Mouse (Mus musculus) heart, postnatal 0 days (tissue): ENCODE measurements around the gene Med22. TPM values are rescaled to one million over a fixed set of nuclear protein-coding genes. Genes with fewer than 3 reads are reported as not detected.

ENCODE experiments used
- ATAC-seq: fragments of 200-750 bp; cut with Nextera tagmentation; 2 replicates; pipeline ENCODE4 v1.8.0; 2017; ENCODE audit warnings: low read depth, moderate number of reproducible peaks, moderate library complexity; ENCODE audit not compliant: insufficient read depth
- DNase-seq: peaks from one replicate; pipeline ENCODE4 v3.0.0-alpha.2; 2016; ENCODE audit warnings: low spot score
- H3K27ac ChIP-seq: fragments of 300-500 bp; sonication (generic); 2 replicates; pipeline ENCODE4 v1.5.1; 2014; ENCODE audit warnings: low read depth, mild to moderate bottlenecking
- H3K27me3 ChIP-seq: fragments of 300-500 bp; sonication (generic); 2 replicates; pipeline ENCODE4 v1.6.1; 2014; ENCODE audit warnings: low read length, mixed read lengths; ENCODE audit not compliant: control insufficient read depth, insufficient read depth
- H3K36me3 ChIP-seq: fragments of 300-500 bp; sonication (generic); replicated peaks from 2 replicates; pipeline ENCODE4 v1.6.1; 2014; ENCODE audit warnings: low read length, mixed read lengths; ENCODE audit not compliant: control insufficient read depth, insufficient read depth
- H3K4me1 ChIP-seq: fragments of 300-500 bp; sonication (generic); 2 replicates; pipeline ENCODE4 v1.6.1; 2014; ENCODE audit warnings: antibody characterized with exemption; ENCODE audit not compliant: control insufficient read depth, insufficient read depth
- H3K4me2 ChIP-seq: fragments of 300-500 bp; sonication (generic); 2 replicates; pipeline ENCODE4 v1.6.1; 2014; ENCODE audit warnings: low read depth, mild to moderate bottlenecking, low read length, moderate library complexity
- H3K4me3 ChIP-seq: fragments of 300-500 bp; sonication (generic); 2 replicates; pipeline ENCODE4 v1.5.1; 2014; ENCODE audit warnings: low read depth, low read length
- H3K9ac ChIP-seq: fragments of 300-500 bp; sonication (generic); replicated peaks from 2 replicates; pipeline ENCODE4 v1.6.1; 2014; ENCODE audit warnings: low read depth, low read length, mixed read lengths
- H3K9me3 ChIP-seq: fragments of 300-500 bp; sonication (generic); replicated peaks from 2 replicates; pipeline ENCODE4 v1.6.1; 2016; ENCODE audit warnings: low read length; ENCODE audit not compliant: control insufficient read depth
- CTCF ChIP-seq: IDR thresholded peaks from 2 replicates; pipeline ENCODE4 v1.5.1; 2016; ENCODE audit warnings: antibody characterized with exemption, control low read depth, low read depth
- EP300 ChIP-seq: IDR thresholded peaks from 2 replicates; pipeline ENCODE4 v1.6.1; 2016; ENCODE audit warnings: antibody characterized with exemption, low read depth
- WGBS: fragments of 180-500 bp; shearing (Covaris S2); extraction: QIAGEN DNeasy Blood & Tissue Kit; methylation state at CpG from one replicate; pipeline ENCODE4 v1.1.7; 2014; 5-methylcytosine and 5-hydroxymethylcytosine counted together
- polyA plus RNA-seq: library from polyadenylated mRNA; unstranded; fragments of >200 nt; fragmentation: Nextera tagmentation; extraction: Ambion mirVana; gene quantifications from 2 replicates; pipeline ENCODE4 v1.2.1, GENCODE M21; 2015
- total RNA-seq: library from RNA; depleted of rRNA; stranded (reverse); fragments of >200 nt; gene quantifications from 2 replicates; pipeline ENCODE4 v1.2.3, GENCODE M21; 2014; ENCODE audit warnings: low replicate concordance; rRNA removed

The Med22 gene
- total RNA-seq (35.2 and 55.0 TPM in 2 replicates), polyA plus RNA-seq (38.0 and 38.4 TPM in 2 replicates)

DNA sequence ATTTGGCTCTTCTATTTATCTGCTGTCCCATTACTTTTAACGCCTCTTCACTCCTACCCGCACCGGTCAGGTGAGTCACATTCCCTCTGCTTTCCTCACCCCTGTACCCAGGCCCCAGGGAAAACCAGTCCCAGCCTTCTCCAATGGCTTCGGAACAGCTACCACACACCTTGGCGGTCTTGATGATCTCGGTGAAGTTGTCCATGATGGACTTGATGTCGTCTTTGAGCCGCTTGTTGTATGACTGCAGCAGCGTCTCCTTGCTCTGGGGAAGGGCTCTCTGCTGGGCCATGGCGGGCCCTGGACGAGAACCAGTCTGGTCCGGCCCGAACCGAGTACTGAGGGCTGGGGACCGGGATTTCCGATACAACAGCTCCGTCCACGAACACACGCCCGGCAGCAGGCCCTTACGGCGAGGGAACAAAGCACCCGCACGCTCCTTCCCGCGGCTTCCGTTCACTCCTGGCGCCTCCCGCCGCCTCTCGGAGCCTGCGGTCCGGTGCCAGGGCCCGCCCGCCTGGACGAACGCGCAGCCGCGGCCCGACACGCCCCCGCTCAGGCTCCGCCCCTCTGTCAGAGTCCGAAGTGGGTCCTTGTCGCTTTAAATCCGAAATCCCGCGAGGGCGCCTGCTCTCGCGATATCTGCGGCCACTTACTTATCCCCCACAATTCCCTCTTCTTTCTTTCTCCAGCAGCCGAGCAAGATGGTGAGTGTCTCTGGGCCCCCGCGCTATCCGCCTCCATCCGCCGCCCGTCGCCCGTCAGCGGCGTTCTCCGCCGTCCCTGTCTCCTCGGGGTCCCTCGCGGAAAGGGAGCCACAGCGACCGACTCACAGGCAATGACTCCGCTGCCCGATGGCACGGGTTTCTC, at the start of gene Med22, which contains the start of gene Rpl7a:
Gene Med22 (minus strand): TSS at position 554 of the 870 bp plus-strand sequence.
Gene Rpl7a (plus strand): TSS at position 641 of the 870 bp plus-strand sequence.
- Histone ChIP-seq H3K36me3 (peaks cover 56% of the 10 kb centered on the region), H3K4me1 (peaks cover 27% of the 10 kb centered on the region)
- under 1% methylated on average over 74 of the region's 74 CpGs for WGBS

DNA sequence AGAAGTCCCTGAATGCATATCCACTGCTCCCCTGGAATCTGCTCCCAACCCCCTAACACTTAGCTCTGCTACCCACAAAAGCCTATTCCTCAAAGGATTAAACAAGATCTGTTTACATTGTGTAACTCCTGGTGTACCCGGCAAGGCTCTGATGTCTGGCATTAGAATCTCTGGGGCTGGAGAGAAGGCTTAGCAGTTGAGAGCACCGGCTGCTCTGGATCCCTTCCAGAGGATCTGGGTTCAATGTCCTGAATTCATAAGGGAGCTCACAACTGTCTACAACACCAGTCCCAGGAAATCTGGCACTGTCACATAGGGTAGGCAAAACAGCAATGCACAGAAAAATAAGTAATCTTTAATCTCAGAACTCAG, 47.0 kb upstream of the Med22 start:
- ATAC-seq (no peak), DNase-seq (no peak)
- H3K36me3 ChIP-seq, result peaks cover 80% of the 10 kb centered on the region
- no peaks in the 10 kb centered on the region for H3K9me3 ChIP-seq
- no peak overlapping the region for H3K4me2 ChIP-seq
- TF ChIP-seq CTCF, result no peak
- no peak for TF ChIP-seq EP300
- no peaks in the 10 kb centered on the region for H3K27me3 ChIP-seq
- no peaks in the 10 kb centered on the region for H3K4me1 ChIP-seq
- 83% methylated on average over 2 of the region's 2 CpGs for WGBS
- H3K9ac ChIP-seq, result no peak overlapping the region
- H3K4me3 ChIP-seq, result no peak overlapping the region
- no peak overlapping the region for H3K27ac ChIP-seq

More for the DNA sequence above, at the start of gene Med22, which contains the start of gene Rpl7a:
- DNase-seq (peak; percentile 96), ATAC-seq (peak; percentile 94)
- H3K27me3 ChIP-seq, result no peaks in the 10 kb centered on the region
- H3K9me3 ChIP-seq, result no peaks in the 10 kb centered on the region
- peak within 1 kb of the TSS; percentile 97 for H3K4me2 ChIP-seq
- TF ChIP-seq CTCF (no peak), EP300 (peak; percentile 95)
- peak within 1 kb of the TSS; percentile 89 for H3K9ac ChIP-seq
- H3K27ac ChIP-seq, result peak within 1 kb of the TSS; percentile 87
- H3K4me3 ChIP-seq, result peak within 1 kb of the TSS; percentile 68

DNA sequence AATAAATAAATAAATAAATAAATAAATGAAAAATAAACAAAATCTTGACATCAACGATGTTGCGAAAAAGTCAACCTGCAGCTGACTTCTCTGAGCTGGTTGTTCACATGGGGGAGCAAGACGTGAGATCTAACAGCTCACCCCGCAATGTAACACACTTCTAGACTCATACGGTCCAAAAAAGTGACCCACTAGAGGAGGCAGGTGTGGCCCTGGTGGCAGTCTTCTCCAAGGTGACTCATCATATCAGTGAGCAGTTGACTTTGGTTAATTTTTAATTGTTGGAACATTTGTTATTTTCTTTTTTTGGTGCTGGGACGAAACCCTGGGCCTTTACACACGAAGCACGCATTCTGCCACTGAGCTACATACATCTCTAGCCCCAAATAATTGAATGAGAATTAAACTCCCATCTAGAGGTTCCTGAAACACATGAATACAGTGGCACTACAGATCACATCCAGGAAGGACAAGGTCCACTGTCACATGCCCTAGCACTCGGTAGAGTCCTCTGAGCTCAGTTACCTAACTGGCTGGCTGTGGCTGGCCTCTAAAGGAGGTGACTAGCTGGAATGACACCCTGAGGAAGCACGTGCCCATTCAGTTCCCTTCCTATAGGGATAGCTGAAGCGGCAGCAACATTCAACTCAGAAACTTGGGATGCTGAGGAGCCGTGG, 46.5 kb upstream of the Med22 start:
- 91% methylated on average over 12 of the region's 12 CpGs for WGBS
- ATAC-seq, result no peak

GRCm38 (mm10) chr2:26954735-26955395, 44.4 kb upstream of the Med22 start:
- no peak for ATAC-seq
- Histone ChIP-seq H3K27ac (no peak overlapping the region), H3K27me3 (no peaks in the 10 kb centered on the region), H3K4me1 (no peaks in the 10 kb centered on the region), H3K36me3 (peaks cover 72% of the 10 kb centered on the region), H3K9ac (no peak overlapping the region), H3K9me3 (no peaks in the 10 kb centered on the region), H3K4me3 (no peak overlapping the region), H3K4me2 (no peak overlapping the region)
- WGBS, result 83% methylated on average over 2 of the region's 2 CpGs
- TF ChIP-seq CTCF, result no peak
- TF ChIP-seq EP300, result no peak
- DNase-seq, result no peak

More for the DNA sequence above, 46.5 kb upstream of the Med22 start:
- H3K4me1 ChIP-seq, result no peaks in the 10 kb centered on the region
- no peak overlapping the region for H3K4me3 ChIP-seq
- no peak overlapping the region for H3K4me2 ChIP-seq
- no peak overlapping the region for H3K9ac ChIP-seq
- H3K36me3 ChIP-seq, result peaks cover 83% of the 10 kb centered on the region
- no peak overlapping the region for H3K27ac ChIP-seq
- DNase-seq, result no peak
- H3K27me3 ChIP-seq, result no peaks in the 10 kb centered on the region
- no peak for TF ChIP-seq EP300
- no peak for TF ChIP-seq CTCF
- H3K9me3 ChIP-seq, result no peaks in the 10 kb centered on the region

- Histone ChIP-seq H3K4me3 (no peak overlapping the region), H3K27ac (no peak overlapping the region), H3K4me1 (no peaks in the 10 kb centered on the region), H3K36me3 (peaks cover 60% of the 10 kb centered on the region), H3K9me3 (no peaks in the 10 kb centered on the region), H3K9ac (no peak overlapping the region), H3K4me2 (no peak overlapping the region), H3K27me3 (no peaks in the 10 kb centered on the region)
- 79% methylated on average over 8 of the region's 8 CpGs for WGBS
- TF ChIP-seq EP300 (no peak), CTCF (no peak)
- ATAC-seq, result no peak
- DNase-seq, result no peak
Observed at GRCm38 (mm10) chr2:26952866-26953265, 42.4 kb upstream of the Med22 start.
